Mouse (Mus musculus) heart, adult 10 weeks (tissue): Measurements from ENCODE around the gene Akr1c14. TPM values are rescaled to one million over a fixed set of nuclear protein-coding genes. Genes with fewer than 3 reads are reported as not detected.

Experiments used
- polyA plus RNA-seq: library from polyadenylated mRNA; stranded (reverse); fragments of 350-450 nt; fragmentation: Illumina TruSeq; extraction: RNeasy Lipid Tissue Mini Kit (QIAGEN cat#74804); gene quantifications from one replicate; pipeline ENCODE4 v1.2.3, GENCODE M21; 2014; ENCODE audit warnings: low read depth, low replicate concordance

Akr1c14 gene
- polyA plus RNA-seq: 8.9 TPM

GRCm38 (mm10) chr13:4048719-4049118 is at the start of gene Akr1c14:
Gene Akr1c14, plus strand, starts transcription at chr13:4049011.

Other genes with a start within 250 kb of the Akr1c14 start
- gene Calml3, start 244.7 kb upstream of the Akr1c14 start, polyA plus RNA-seq: not detected
- gene Calm4, start 211.3 kb upstream of the Akr1c14 start, polyA plus RNA-seq: not detected
- gene Calm5, start 194.8 kb upstream of the Akr1c14 start, polyA plus RNA-seq: not detected
- 10.7 TPM for gene Net1, start 130.8 kb upstream of the Akr1c14 start, polyA plus RNA-seq
- not detected for gene Tubal3, start 130.7 kb upstream of the Akr1c14 start, polyA plus RNA-seq
- gene Ucn3, start 103.7 kb upstream of the Akr1c14 start, polyA plus RNA-seq: not detected
- not detected for gene Akr1c18, start 101.6 kb downstream of the Akr1c14 start, polyA plus RNA-seq
- 2.1 TPM for gene Akr1c13, start 142.1 kb downstream of the Akr1c14 start, polyA plus RNA-seq
- gene Akr1c19, start 179.7 kb downstream of the Akr1c14 start, polyA plus RNA-seq: 5.0 TPM
- gene Akr1c12, start 230.4 kb downstream of the Akr1c14 start, polyA plus RNA-seq: 0.68 TPM